Mouse (Mus musculus) neural tube, embryonic 10.5 days (tissue): Measurements from ENCODE around the gene Ppie.
"Not testable (repeated sequence)": the region's sequence is repeated elsewhere in the genome, so short reads cannot be mapped to it uniquely, and the experiment has no call there.

ENCODE experiments used
- DNase-seq: peaks from one replicate; pipeline ENCODE4 v3.0.0-alpha.2; 2017; ENCODE audit warnings: low spot score; ENCODE audit errors: extremely low spot score

The Ppie gene

DNA sequence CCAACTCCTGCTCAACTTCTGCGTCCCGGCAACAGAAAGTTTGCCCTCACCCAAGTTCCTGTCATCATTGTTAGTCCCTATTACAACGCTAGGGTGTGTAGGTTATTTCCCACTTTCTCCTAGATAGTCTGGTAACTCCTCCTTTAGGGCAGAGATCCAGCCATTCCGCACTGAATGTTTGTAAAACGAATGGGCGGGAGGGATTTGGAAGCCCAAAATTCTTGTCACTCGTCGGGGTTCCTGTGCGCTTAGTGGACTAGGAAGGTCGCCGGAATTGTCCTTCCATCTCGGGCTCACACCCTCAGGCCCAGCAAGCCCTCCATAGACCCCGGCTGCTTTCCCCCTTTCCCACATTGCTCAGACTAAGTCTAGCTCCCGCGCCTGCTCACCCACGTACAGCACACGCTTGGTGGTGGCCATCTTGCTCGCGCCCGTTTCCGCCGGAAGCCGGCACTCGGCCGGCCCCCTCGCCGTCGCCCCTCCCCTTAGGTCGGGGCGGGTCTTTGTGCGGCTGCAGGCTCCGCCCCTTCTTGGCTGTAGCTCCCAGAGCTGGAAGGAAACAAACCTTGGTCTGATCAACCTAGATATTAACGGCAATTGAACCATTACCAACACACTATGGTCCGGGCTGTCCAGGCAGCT, at the start of gene Ppie:
Gene Ppie, minus strand, starts transcription at position 439 of the 642 bp plus-strand sequence.
- DNase-seq = peak; percentile 89

DNA sequence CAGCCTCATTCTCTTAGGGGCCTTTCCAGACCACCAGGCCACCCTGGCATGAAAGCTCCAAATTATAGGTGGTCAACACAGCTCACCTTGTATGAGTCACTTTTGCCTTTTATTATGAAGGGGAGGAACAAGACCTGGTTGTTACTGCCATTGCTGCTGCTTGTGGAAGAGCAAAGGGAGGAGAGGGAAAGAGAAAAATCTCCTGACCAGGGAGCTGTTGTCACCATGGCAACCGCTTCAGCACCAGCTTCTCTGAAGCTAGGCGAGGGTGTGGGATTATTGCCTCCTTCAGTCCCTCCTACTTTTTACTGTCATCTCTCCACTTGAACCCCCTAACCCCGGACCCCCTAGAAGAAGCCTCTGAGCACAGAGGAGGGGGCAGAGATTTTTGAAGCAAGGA, 45.1 kb upstream of the Ppie start:
- DNase-seq = no peak

DNA sequence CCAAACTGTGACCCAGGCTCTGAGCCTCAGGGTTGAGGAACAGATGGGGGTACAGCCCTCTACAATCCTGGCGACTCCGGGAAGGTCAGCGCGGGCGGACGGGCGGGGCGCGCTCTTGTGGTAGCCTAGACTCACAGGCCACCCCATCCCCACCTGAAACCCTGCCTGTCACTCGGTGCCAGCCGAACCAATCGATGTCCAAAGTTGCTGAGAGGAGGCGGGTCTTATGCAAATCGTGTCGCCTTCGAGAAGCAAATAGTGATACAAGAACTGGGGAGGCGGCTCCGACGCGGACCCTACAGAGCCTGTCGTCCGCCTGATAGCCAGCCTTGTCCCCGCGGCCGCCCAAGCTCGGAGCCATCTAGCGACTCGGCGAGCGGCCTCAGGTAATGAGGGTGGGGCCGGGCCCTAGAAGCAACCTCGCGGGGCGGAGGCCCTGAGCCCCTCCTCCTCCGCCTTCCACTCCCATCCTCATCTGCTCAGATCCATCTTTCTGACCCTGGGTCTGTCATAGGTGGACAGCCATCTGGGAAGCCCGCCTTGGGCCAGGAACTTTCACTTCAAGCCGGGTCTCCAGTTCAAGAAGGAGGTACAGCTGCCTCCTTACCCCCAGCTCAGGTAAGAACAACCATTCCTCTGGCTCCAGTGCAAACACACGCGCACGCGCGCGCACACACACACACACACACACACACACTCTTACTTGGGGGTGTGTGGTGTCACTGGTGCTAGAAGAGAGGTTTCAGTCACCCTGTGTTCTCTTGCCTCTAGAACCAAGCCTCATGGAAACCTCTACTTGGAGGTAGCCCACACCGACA, 43.7 kb upstream of the Ppie start:
- peak; percentile 89 for DNase-seq

DNA sequence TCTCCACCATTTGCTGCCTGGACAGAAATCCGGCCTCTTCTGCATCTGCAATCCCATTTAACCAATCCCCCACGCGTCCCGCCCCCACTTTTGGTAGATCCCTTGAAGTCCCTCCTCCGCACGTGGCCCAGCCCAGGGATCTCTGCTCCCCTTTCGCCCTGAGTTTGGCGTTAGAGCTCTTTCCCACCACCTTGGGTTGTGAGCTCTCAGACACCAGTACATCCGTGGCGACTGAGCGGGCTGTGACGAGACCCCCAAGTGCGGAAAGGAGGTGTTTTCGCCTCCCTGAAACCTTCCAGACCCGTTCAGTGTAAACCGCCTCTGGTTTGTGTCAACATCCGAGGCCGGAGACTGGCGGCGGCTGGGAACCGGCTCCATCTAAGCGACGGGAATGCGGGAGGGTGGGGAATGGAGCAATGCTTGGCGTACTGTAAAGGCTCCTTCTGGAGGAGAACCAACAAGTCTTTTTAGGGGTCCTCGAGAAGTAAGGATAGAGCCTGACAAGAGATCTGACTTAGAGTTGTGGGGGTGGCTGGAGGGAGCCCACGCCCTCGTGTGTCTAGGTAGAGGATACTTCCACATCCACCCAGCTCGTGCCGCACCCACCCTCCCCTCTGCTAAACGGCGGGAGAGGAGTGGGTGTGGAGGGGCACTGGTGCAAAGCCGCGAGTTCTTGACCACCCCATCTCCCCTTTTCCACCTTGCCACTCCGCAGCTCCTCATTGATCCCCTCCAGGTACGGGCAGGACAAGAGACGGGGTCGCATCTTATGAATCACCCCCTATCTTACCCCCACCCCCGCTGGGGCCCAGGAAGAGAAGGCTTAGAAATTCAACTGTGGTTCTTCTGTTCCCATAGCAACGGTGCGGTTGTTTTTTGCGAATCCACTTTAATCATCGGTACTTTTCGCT, 42.8 kb upstream of the Ppie start, which contains the start of gene Hpcal4:
Gene Hpcal4, plus strand, starts transcription at position 900 of the 911 bp plus-strand sequence.
- DNase-seq = peak; percentile 65

- DNase-seq = no peak
Measured at GRCm38 (mm10) chr4:123171811-123172210, 32.1 kb upstream of the Ppie start.

GRCm38 (mm10) chr4:123164157-123164556, 24.4 kb upstream of the Ppie start:
- DNase-seq = no peak

DNA sequence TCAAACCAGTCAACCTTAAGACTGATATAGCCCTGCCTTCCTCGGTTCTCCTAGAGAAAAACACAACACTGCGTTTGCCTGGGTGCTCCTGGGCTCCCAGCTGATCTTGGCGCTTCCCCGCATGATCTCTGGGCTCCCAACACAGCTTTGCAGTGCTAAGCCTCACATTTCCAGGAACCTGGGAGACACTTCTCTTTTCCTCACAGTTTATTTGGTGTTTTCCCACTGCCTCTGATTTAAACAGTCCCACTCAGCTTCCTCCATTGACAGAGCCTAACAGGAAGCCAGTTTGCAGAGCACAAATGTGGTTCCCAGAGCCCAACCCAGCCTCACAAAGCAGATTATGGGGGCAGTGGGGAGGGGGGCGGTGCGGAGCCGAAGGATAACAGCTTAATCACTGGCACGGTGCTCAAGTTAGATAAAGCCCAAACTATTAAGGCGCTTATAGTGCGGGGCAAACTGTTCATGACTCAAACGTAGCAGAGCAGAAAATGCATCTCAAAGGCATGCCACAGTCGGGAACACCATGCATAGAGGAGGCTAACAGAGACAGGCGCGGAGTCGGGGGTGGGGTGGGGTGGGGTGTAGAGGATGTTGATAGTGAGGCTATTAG, 22.7 kb upstream of the Ppie start:
- no peak for DNase-seq

GRCm38 (mm10) chr4:123161251-123161650, 21.5 kb upstream of the Ppie start:
- not testable (repeated sequence) for DNase-seq

DNA sequence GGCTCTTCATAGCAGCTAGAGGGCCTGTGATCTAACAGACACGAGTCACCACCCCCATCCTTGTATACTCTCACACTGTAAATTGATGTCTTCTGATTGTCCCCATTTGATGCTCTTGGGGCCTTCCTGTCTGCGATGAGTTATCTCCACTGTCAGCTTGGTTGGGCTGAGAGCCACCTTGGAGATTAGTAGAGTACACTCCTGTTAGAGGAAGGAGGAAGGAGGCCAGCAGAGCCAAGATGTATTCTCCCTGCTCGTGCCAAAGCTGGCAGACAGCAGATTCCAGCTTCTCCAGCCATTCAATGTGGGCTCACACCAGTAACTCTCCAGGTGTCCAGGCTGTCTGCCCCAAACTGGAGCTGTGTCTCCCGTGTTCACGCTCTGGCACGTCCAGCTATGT, 20.8 kb upstream of the Ppie start:
- no peak for DNase-seq

DNA sequence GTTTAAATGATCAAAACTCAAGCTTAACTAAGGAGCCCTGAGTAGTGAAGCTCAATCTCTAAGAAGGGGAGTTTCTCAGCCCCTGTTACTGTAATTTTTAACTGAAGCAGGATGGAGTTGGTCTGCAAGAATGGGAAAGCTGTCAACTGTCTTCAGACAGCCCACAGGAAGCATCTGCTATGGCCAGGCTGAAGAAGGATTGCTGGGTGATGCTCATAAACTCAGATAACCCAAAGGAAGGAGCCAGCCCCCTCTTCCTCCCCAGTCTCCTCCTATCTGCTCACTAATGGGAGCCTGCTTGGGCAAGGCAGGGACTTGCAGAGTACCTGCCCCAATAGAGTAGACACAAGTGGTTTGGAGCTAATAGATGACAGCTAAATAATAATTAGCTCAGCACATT, 16.1 kb upstream of the Ppie start:
- DNase-seq = no peak

GRCm38 (mm10) chr4:123155427-123155826, 15.7 kb upstream of the Ppie start:
- DNase-seq = no peak

DNA sequence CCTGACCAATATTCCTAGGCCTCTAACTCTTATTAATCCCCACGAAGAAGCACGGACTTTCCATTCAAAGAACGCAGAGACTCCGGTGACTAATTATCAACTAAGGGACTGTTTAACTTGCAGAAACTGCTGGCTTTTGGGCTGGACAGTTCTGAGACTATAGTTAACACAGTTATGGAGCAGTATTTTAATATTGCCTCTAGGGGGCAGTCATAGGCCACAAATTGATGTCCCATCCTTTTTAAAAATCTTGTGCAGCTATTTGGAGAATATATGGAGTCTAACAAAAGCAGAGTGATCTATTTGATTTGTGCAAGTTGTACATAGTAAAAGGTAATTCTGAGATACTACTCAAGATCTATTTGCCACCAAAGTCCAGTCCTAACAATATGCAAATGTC, 15.3 kb upstream of the Ppie start:
- no peak for DNase-seq

DNA sequence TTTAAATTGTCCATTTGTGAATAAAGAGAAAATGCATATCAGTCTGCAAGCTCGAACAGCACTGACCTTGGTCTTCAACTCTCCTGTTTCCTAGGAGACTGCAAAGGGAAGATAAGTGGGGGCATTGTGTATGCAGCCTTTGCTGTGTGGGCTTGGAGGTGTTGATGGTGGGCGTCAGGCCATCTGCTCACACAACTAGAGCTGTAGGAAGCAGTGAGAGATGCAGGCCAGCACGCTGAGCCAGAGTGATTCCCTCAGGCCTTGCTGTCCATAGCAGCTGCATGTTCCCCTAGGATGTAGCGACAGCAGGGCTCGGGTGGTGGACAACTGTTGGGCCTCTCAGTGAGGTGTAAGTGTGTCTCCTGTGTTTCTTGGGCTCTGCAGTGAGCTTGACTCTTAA, 13.2 kb upstream of the Ppie start:
- no peak for DNase-seq

DNA sequence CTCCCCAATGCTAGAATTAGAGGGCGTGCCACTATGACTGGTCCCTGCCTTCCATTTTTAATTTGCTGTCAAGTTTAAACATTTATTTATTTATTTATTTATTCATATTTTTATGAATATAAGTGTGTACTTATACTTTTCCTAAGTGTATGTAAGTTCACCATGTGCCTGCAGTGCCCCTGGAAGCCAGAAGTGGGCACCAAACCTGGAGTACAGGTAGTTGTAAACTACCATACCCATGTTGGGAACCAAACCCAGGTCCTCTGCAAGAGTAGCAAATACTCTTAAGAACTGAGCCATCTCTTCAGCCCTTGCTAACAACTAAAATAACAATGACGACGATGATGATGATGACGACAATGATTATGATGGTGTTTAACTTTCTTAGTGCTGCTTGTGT, 12.3 kb upstream of the Ppie start:
- DNase-seq = no peak

GRCm38 (mm10) chr4:123147446-123148150, 7.8 kb upstream of the Ppie start:
- no peak for DNase-seq

- no peak for DNase-seq
Measured at GRCm38 (mm10) chr4:123137551-123137950, 2.2 kb downstream of the Ppie start.

GRCm38 (mm10) chr4:123127051-123127450, 12.7 kb downstream of the Ppie start:
- DNase-seq = no peak

GRCm38 (mm10) chr4:123126626-123127025, 13.1 kb downstream of the Ppie start:
- no peak for DNase-seq

GRCm38 (mm10) chr4:123121286-123121685, 18.5 kb downstream of the Ppie start:
- DNase-seq = no peak

DNA sequence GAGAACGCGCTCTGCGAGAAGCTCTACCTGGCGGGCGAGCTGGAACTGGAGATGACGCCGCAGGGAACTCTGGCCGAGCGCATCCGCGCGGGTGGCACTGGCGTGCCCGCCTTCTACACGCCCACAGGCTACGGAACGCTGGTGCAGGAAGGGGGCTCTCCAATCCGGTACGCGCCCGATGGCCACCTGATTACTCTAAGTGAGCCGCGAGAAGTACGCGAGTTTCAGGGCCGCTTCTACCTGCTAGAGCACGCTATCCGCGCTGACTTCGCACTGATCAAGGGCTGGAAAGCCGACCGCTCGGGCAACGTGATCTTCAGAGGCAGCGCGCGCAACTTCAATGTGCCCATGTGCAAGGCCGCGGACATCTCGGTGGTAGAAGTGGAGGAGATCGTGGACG, 23.1 kb downstream of the Ppie start:
- peak; percentile 22 for DNase-seq

GRCm38 (mm10) chr4:123116011-123116410, 23.7 kb downstream of the Ppie start, which contains the start of gene Oxct2b:
TSS of gene Oxct2b (plus strand) at chr4:123116266.
- DNase-seq = peak; percentile 45
